Mouse (Mus musculus) neural tube, embryonic 14.5 days (tissue): ENCODE measurements around the gene Inpp5d. TPM values are rescaled to one million over a fixed set of nuclear protein-coding genes. Genes with fewer than 3 reads are reported as not detected.

ENCODE experiments used
- ATAC-seq: fragments of 200-750 bp; cut with Nextera tagmentation; 2 replicates; pipeline ENCODE4 v1.8.0; 2017; ENCODE audit warnings: low read depth, mild to moderate bottlenecking, moderate TSS enrichment, moderate library complexity
- H3K27ac ChIP-seq: fragments of 300-500 bp; sonication (generic); 2 replicates; pipeline ENCODE4 v1.5.1; 2014; ENCODE audit warnings: low read depth, mild to moderate bottlenecking, control low read depth, low read length, moderate library complexity, mixed read lengths
- H3K27me3 ChIP-seq: fragments of 300-500 bp; sonication (generic); 2 replicates; pipeline ENCODE4 v1.6.1; 2014; ENCODE audit warnings: low read length; ENCODE audit not compliant: control insufficient read depth, insufficient read depth
- H3K36me3 ChIP-seq: fragments of 300-500 bp; sonication (generic); 2 replicates; pipeline ENCODE4 v1.6.1; 2014; ENCODE audit warnings: low read length, mixed read lengths; ENCODE audit not compliant: control insufficient read depth, insufficient read depth
- H3K4me1 ChIP-seq: fragments of 300-500 bp; sonication (generic); 2 replicates; pipeline ENCODE4 v1.6.1; 2014; ENCODE audit warnings: low read length; ENCODE audit not compliant: control insufficient read depth, insufficient read depth
- H3K4me2 ChIP-seq: fragments of 300-500 bp; sonication (generic); 2 replicates; pipeline ENCODE4 v1.6.1; 2014; ENCODE audit warnings: mild to moderate bottlenecking, low read depth, low read length, control low read depth
- H3K4me3 ChIP-seq: fragments of 300-500 bp; sonication (generic); 2 replicates; pipeline ENCODE4 v1.5.1; 2014; ENCODE audit warnings: low read depth, low read length, control low read depth, mixed read lengths
- H3K9ac ChIP-seq: fragments of 300-500 bp; sonication (generic); replicated peaks from 2 replicates; pipeline ENCODE4 v1.6.1; 2014; ENCODE audit warnings: low read depth, mild to moderate bottlenecking, control low read depth, low read length, mixed read lengths
- H3K9me3 ChIP-seq: fragments of 300-500 bp; sonication (generic); 2 replicates; pipeline ENCODE4 v1.6.1; 2016; ENCODE audit warnings: low read length; ENCODE audit not compliant: control insufficient read depth
- WGBS: fragments of 180-500 bp; shearing (Covaris S2); extraction: QIAGEN DNeasy Blood & Tissue Kit; methylation state at CpG from one replicate; pipeline ENCODE4 v1.1.7; 2014; 5-methylcytosine and 5-hydroxymethylcytosine counted together
- polyA plus RNA-seq: library from polyadenylated mRNA; unstranded; fragments of >200 nt; fragmentation: Nextera tagmentation; extraction: Ambion mirVana; gene quantifications from 2 replicates; pipeline ENCODE4 v1.2.1, GENCODE M21; 2014

Inpp5d gene
- polyA plus RNA-seq, 1 experiment from 2014 or later, result 3.1 TPM

GRCm38 (mm10) chr1:87632163-87632562 is 12.1 kb downstream of the Inpp5d start:
- Histone ChIP-seq H3K9ac (no peak overlapping the region), H3K4me1 (no peaks in the 10 kb centered on the region), H3K4me2 (no peak overlapping the region), H3K9me3 (no peaks in the 10 kb centered on the region), H3K27me3 (no peaks in the 10 kb centered on the region), H3K4me3 (no peak overlapping the region), H3K36me3 (no peaks in the 10 kb centered on the region), H3K27ac (no peak overlapping the region)
- 87% methylated on average over 6 of the region's 6 CpGs for WGBS
- ATAC-seq, result no peak

GRCm38 (mm10) chr1:87636716-87637117 is 16.6 kb downstream of the Inpp5d start:
- WGBS, result 93% methylated on average over 12 of the region's 12 CpGs
- no peak overlapping the region for H3K4me3 ChIP-seq
- no peak overlapping the region for H3K27ac ChIP-seq
- H3K4me2 ChIP-seq, result no peak overlapping the region
- H3K9me3 ChIP-seq, result no peaks in the 10 kb centered on the region
- no peaks in the 10 kb centered on the region for H3K4me1 ChIP-seq
- H3K27me3 ChIP-seq, result no peaks in the 10 kb centered on the region
- ATAC-seq, result no peak
- no peaks in the 10 kb centered on the region for H3K36me3 ChIP-seq
- H3K9ac ChIP-seq, result no peak overlapping the region

DNA sequence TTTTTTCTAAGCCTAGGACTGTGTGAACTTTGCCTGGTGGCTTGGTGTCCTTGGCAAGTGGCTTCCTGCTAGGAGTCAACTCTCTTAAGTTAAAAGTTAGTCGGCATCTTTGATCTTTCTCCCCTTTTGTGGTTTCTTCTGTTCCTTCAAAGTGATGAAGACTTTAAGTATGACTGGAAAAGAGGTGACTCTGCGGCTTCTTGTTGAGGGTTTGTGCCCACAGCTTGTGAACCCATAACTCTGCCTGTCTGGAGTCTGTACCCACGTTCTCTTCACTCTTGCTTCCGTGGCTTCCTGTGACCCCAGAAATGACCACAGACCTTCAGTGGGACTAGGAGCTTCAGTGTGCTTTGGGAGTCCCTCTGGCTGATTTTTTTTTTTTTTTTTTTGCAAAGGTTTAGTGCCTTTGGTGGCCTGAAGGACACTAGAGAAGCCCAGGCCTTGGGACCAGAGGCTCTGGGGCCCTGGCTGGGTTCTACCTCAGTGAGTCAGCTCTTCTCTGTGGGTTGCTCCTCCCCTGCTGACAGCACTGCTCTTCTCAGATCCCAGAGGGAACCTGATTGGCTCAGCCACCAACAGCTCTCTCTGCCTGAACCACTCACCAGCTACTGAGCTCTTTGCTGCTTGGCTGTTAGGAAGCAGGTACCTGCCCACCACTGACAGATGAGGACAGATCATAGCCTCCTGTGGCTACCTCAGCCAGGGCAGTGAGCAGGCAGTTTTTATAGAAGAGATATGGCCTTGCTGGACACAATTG is 17.2 kb downstream of the Inpp5d start:
- no peak overlapping the region for H3K27ac ChIP-seq
- no peak for ATAC-seq
- no peak overlapping the region for H3K4me3 ChIP-seq

GRCm38 (mm10) chr1:87637878-87638600 is 17.9 kb downstream of the Inpp5d start:
- Histone ChIP-seq H3K9ac (no peak overlapping the region), H3K4me2 (no peak overlapping the region), H3K27me3 (no peaks in the 10 kb centered on the region), H3K36me3 (no peaks in the 10 kb centered on the region), H3K4me1 (no peaks in the 10 kb centered on the region), H3K9me3 (no peaks in the 10 kb centered on the region), H3K27ac (no peak overlapping the region), H3K4me3 (no peak overlapping the region)
- 89% methylated on average over 4 of the region's 4 CpGs for WGBS
- ATAC-seq, result no peak

More for the DNA sequence above, 17.2 kb downstream of the Inpp5d start:
- WGBS, result 80% methylated on average over 4 of the region's 4 CpGs
- no peaks in the 10 kb centered on the region for H3K4me1 ChIP-seq
- H3K9me3 ChIP-seq, result no peaks in the 10 kb centered on the region
- no peaks in the 10 kb centered on the region for H3K27me3 ChIP-seq
- H3K9ac ChIP-seq, result no peak overlapping the region
- H3K36me3 ChIP-seq, result no peaks in the 10 kb centered on the region
- H3K4me2 ChIP-seq, result no peak overlapping the region

- Histone ChIP-seq H3K36me3 (no peaks in the 10 kb centered on the region), H3K27me3 (no peaks in the 10 kb centered on the region), H3K9me3 (no peaks in the 10 kb centered on the region), H3K4me2 (no peak overlapping the region), H3K4me3 (no peak overlapping the region), H3K9ac (no peak overlapping the region), H3K4me1 (no peaks in the 10 kb centered on the region), H3K27ac (no peak overlapping the region)
- no peak for ATAC-seq
- WGBS, result 89% methylated on average over 8 of the region's 8 CpGs
These were observed 19.6 kb downstream of the Inpp5d start for GRCm38 (mm10) chr1:87639724-87640123.

GRCm38 (mm10) chr1:87640165-87640661 is 20.1 kb downstream of the Inpp5d start:
- no peaks in the 10 kb centered on the region for H3K36me3 ChIP-seq
- no peak overlapping the region for H3K4me2 ChIP-seq
- ATAC-seq, result no peak
- H3K9ac ChIP-seq, result no peak overlapping the region
- H3K27ac ChIP-seq, result no peak overlapping the region
- 80% methylated on average over 17 of the region's 17 CpGs for WGBS
- no peaks in the 10 kb centered on the region for H3K9me3 ChIP-seq
- no peaks in the 10 kb centered on the region for H3K4me1 ChIP-seq
- no peak overlapping the region for H3K4me3 ChIP-seq
- no peaks in the 10 kb centered on the region for H3K27me3 ChIP-seq

GRCm38 (mm10) chr1:87643016-87643415 is 22.9 kb downstream of the Inpp5d start:
- Histone ChIP-seq H3K27me3 (no peaks in the 10 kb centered on the region), H3K9me3 (no peaks in the 10 kb centered on the region), H3K4me3 (no peak overlapping the region), H3K27ac (no peak overlapping the region), H3K9ac (no peak overlapping the region), H3K36me3 (no peaks in the 10 kb centered on the region), H3K4me2 (no peak overlapping the region), H3K4me1 (no peaks in the 10 kb centered on the region)
- no peak for ATAC-seq
- 91% methylated on average over 7 of the region's 7 CpGs for WGBS

DNA sequence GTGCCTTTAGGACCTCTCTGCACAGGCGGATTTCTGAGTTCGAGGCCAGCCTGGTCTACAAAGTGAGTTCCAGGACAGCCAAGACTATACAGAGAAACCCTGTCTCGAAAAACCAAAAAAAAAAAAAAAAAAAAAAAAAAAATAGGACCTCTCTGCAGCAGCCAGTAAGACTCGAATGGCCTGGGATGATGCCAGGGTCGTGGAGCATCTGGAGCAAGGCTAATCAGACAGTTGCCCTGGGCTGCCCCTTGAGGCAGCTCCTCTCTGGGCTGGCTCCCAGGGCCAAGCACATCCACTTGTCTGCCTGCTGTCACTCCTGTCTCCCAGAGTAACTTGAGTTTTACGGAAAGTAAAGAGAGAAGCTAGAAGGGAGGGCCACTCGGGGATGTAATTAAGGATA is 24.9 kb downstream of the Inpp5d start:
- no peak overlapping the region for H3K27ac ChIP-seq
- no peak overlapping the region for H3K4me2 ChIP-seq
- no peaks in the 10 kb centered on the region for H3K4me1 ChIP-seq
- no peak for ATAC-seq
- no peak overlapping the region for H3K9ac ChIP-seq
- no peak overlapping the region for H3K4me3 ChIP-seq
- no peaks in the 10 kb centered on the region for H3K27me3 ChIP-seq
- H3K36me3 ChIP-seq, result no peaks in the 10 kb centered on the region
- 78% methylated on average over 7 of the region's 7 CpGs for WGBS
- H3K9me3 ChIP-seq, result no peaks in the 10 kb centered on the region

DNA sequence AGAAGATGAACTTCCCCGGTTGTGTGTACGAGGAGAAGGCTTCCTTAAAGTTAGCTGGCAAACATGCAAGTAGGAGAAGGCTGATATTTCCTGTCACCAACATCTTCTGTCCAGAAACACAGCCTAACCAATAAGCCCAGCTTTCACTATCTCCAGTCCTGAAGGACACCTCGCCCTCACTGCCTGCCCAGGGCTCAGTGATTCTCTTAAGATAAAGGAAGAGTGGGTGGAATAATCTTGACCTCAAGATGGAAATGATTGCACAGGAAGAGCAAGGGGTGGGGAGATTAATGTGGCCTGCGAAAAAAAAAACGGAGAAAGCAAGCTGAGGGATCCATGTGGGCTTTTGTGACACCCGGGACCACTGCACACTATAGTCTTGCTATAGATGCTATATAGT is 25.6 kb downstream of the Inpp5d start:
- H3K4me1 ChIP-seq, result no peaks in the 10 kb centered on the region
- no peaks in the 10 kb centered on the region for H3K36me3 ChIP-seq
- H3K27me3 ChIP-seq, result no peaks in the 10 kb centered on the region
- H3K27ac ChIP-seq, result no peak overlapping the region
- no peaks in the 10 kb centered on the region for H3K9me3 ChIP-seq
- no peak overlapping the region for H3K9ac ChIP-seq
- no peak overlapping the region for H3K4me2 ChIP-seq
- 84% methylated on average over 6 of the region's 6 CpGs for WGBS
- ATAC-seq, result no peak
- no peak overlapping the region for H3K4me3 ChIP-seq
